Mouse (Mus musculus): ENCODE results near the gene Sbf2. TPM values are rescaled to one million over a fixed set of nuclear protein-coding genes. Genes with fewer than 3 reads are reported as not detected.

Sbf2 gene
- polyA plus RNA-seq, 1 experiment from 2014 or later: 48.9 TPM

DNA sequence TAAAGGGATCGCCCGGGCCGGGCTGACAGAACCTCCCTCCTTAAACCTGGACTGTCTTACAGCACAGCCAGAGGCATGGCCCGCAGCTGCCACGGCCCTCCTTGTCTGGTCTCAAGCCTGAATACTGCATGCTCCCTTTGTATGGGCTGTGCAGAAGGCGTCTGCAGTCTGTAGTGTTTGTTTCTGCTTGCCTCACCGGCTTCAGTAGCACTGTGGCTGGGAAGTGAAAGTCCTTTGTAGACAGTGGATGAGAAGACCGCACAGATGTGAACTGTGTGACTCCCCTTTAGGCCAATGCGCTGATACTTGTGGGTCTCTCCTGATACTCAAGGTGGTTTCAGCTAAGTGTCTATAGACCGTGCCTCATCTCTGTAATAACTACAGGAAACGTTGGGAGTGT is 331.9 kb downstream of the Sbf2 start:
- ATAC-seq (ENCODE audit: low FRiP score) (no peak), DNase-seq (ENCODE audit: low spot score) (no peak)
- H3K4me1 ChIP-seq (replicated peaks; ENCODE audit: control insufficient read depth, insufficient read depth, low read length): 0 out of 2 replicates have a peak, but pooled peaks cover 2% of the 10 kb centered on the region
- H3K27me3 ChIP-seq (ENCODE audit: control insufficient read depth, insufficient read depth, low read length): no peaks in the 10 kb centered on the region
- no peak overlapping the region for H3K27ac ChIP-seq (ENCODE audit: low read depth, low read length)
- H3K9ac ChIP-seq (ENCODE audit: low read depth, low read length): no peak overlapping the region
- H3K4me2 ChIP-seq (replicated peaks; ENCODE audit: low read depth, low read length): no peak overlapping the region
- 85% methylated on average over 11 of the region's 11 CpGs for WGBS
- 0 out of 2 replicates have a peak, but pooled peaks cover 3% of the 10 kb centered on the region for H3K36me3 ChIP-seq (ENCODE audit: control insufficient read depth, insufficient read depth, low read length)
- no peaks in the 10 kb centered on the region for H3K9me3 ChIP-seq (ENCODE audit: control insufficient read depth, low read length)
- H3K4me3 ChIP-seq (ENCODE audit: low read depth, low read length): no peak overlapping the region

DNA sequence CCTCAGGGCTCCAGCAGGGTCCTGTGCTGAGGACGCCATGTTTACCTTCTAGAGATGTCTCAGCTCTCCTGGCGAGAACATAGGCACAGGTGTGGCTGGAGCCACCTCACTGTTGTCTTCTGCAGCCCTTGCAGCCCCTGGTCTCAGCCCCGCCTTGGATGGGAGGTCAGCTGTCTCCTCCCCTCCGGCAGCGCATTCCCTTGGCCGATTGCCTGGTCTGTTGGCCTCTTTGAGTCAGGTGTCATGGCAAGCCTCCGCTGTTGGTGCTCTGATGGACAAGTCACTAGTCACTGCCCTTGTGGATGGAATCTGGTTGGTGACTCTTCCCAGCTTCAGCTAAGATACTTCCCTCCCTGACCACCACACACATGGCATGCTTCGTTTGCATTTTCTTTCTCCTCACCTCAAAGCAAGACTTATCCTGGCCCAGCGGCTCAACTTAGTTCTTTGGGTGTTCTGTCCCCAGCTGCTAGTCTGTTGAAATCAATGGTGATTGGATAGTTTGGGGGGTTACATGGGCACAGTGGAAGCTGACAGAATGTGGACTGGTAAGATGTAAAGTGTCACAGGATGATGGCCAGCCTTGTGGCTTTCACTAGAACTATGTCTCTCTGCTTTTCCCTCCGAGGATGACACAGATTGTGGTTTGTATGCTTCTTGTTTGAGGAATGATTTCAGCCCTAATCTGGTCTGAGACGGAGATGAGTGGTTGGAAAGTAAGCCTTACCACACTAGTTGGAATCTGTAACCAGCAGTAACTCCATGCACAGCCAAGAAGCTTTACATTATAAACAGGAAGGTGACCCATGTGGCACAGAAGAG is 333.1 kb downstream of the Sbf2 start:
- H3K4me2 ChIP-seq (replicated peaks; ENCODE audit: low read depth, low read length): no peak overlapping the region
- H3K27me3 ChIP-seq (ENCODE audit: control insufficient read depth, insufficient read depth, low read length): no peaks in the 10 kb centered on the region
- no peaks in the 10 kb centered on the region for H3K4me1 ChIP-seq (replicated peaks; ENCODE audit: control insufficient read depth, insufficient read depth, low read length)
- no peak for ATAC-seq (ENCODE audit: low FRiP score)
- H3K36me3 ChIP-seq (ENCODE audit: control insufficient read depth, insufficient read depth, low read length): 0 out of 2 replicates have a peak, but pooled peaks cover 3% of the 10 kb centered on the region
- 95% methylated on average over 11 of the region's 11 CpGs for WGBS
- no peak for DNase-seq (ENCODE audit: low spot score)
- no peaks in the 10 kb centered on the region for H3K9me3 ChIP-seq (ENCODE audit: control insufficient read depth, low read length)
- H3K9ac ChIP-seq (ENCODE audit: low read depth, low read length): no peak overlapping the region
- no peak overlapping the region for H3K4me3 ChIP-seq (ENCODE audit: low read depth, low read length)
- H3K27ac ChIP-seq (ENCODE audit: low read depth, low read length): no peak overlapping the region

DNA sequence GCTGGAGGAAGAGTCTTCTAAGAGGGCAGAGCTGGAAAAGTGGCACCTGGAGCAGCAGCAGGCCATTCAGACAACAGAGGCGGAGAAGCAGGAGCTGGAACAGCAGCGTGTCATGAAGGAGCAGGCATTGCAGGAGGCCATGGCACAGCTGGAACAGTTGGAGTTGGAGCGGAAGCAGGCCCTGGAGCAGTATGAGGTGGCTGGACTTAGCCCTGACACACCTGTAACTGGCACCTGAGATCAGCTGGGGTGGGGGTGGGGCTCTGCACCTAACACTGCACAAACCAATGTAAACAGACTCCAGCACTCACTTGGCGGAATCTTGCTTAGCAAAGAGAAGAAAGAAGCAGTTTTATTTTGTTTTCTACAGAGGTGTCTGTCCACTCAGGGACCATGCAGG is 335.5 kb downstream of the Sbf2 start:
- Histone ChIP-seq H3K27ac (ENCODE audit: low read depth, low read length) (no peak overlapping the region), H3K27me3 (ENCODE audit: control insufficient read depth, insufficient read depth, low read length) (no peaks in the 10 kb centered on the region), H3K9ac (ENCODE audit: low read depth, low read length) (no peak overlapping the region), H3K4me3 (ENCODE audit: low read depth, low read length) (no peak overlapping the region), H3K4me2 (replicated peaks; ENCODE audit: low read depth, low read length) (no peak overlapping the region), H3K4me1 (replicated peaks; ENCODE audit: control insufficient read depth, insufficient read depth, low read length) (no peaks in the 10 kb centered on the region), H3K9me3 (ENCODE audit: control insufficient read depth, low read length) (no peaks in the 10 kb centered on the region), H3K36me3 (ENCODE audit: control insufficient read depth, insufficient read depth, low read length) (0 out of 2 replicates have a peak, but pooled peaks cover 3% of the 10 kb centered on the region)
- 95% methylated on average over 4 of the region's 4 CpGs for WGBS
- DNase-seq (ENCODE audit: low spot score): no peak
- ATAC-seq (ENCODE audit: low FRiP score): no peak

DNA sequence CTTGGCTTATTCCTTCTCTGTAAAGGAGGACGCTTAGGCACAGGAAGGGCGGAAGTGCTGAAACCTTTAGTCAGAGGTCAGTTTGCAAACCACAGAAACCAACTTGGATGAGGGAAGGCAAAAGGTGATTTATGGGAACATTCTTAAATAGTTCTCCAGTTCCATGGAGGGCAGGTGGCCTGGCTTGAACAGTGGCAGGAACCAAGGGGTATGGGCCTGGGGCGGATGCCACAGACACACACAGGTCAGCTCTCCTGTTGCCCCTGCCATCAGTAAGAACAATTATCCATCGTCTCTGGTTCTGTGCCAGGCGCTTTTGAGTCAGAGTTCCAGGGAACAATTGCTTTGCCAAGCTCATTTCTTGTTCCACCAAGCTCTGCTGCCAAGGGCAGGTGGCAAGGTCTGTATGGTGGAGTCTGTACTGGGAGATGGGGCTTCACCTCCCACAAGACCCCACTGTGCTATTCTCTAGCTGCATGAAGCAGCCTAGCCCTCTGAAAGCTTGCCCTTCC is 336.9 kb downstream of the Sbf2 start:
- DNase-seq (ENCODE audit: low spot score) (no peak), ATAC-seq (ENCODE audit: low FRiP score) (no peak)
- Histone ChIP-seq H3K27me3 (ENCODE audit: control insufficient read depth, insufficient read depth, low read length) (no peaks in the 10 kb centered on the region), H3K4me2 (replicated peaks; ENCODE audit: low read depth, low read length) (no peak overlapping the region), H3K9ac (ENCODE audit: low read depth, low read length) (no peak overlapping the region), H3K27ac (ENCODE audit: low read depth, low read length) (no peak overlapping the region), H3K36me3 (ENCODE audit: control insufficient read depth, insufficient read depth, low read length) (0 out of 2 replicates have a peak, but pooled peaks cover 3% of the 10 kb centered on the region), H3K9me3 (ENCODE audit: control insufficient read depth, low read length) (no peaks in the 10 kb centered on the region), H3K4me3 (ENCODE audit: low read depth, low read length) (no peak overlapping the region), H3K4me1 (replicated peaks; ENCODE audit: control insufficient read depth, insufficient read depth, low read length) (no peaks in the 10 kb centered on the region)
- 94% methylated on average over 5 of the region's 5 CpGs for WGBS

DNA sequence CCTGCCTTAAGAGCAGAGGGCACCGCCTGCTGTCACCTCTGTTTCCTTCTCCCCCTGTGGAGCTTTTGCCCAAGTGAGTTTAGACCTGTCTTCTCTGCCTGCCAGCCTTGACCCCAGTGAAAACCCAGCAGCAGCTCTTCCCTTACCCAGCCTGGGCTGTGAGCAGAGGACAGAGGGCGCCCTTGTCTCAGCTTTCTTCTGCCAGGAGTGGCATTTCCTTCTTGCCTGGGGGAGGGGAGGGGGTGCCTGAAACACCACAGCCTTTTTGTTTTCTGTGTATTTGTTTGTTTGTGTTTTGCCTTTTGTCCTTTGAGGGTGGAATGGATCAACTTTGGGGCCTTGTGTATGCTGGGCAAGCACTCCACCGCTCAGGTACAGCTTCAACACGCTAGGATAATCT is 342.3 kb downstream of the Sbf2 start:
- H3K9me3 ChIP-seq (ENCODE audit: control insufficient read depth, low read length): no peaks in the 10 kb centered on the region
- no peak overlapping the region for H3K4me3 ChIP-seq (ENCODE audit: low read depth, low read length)
- WGBS: 79% methylated on average over 4 of the region's 4 CpGs
- no peaks in the 10 kb centered on the region for H3K36me3 ChIP-seq (ENCODE audit: control insufficient read depth, insufficient read depth, low read length)
- ATAC-seq (ENCODE audit: low FRiP score) (no peak), DNase-seq (ENCODE audit: low spot score) (no peak)
- H3K4me1 ChIP-seq (replicated peaks; ENCODE audit: control insufficient read depth, insufficient read depth, low read length): no peaks in the 10 kb centered on the region
- H3K27ac ChIP-seq (ENCODE audit: low read depth, low read length): no peak overlapping the region
- no peak overlapping the region for H3K4me2 ChIP-seq (replicated peaks; ENCODE audit: low read depth, low read length)
- no peaks in the 10 kb centered on the region for H3K27me3 ChIP-seq (ENCODE audit: control insufficient read depth, insufficient read depth, low read length)
- no peak overlapping the region for H3K9ac ChIP-seq (ENCODE audit: low read depth, low read length)

DNA sequence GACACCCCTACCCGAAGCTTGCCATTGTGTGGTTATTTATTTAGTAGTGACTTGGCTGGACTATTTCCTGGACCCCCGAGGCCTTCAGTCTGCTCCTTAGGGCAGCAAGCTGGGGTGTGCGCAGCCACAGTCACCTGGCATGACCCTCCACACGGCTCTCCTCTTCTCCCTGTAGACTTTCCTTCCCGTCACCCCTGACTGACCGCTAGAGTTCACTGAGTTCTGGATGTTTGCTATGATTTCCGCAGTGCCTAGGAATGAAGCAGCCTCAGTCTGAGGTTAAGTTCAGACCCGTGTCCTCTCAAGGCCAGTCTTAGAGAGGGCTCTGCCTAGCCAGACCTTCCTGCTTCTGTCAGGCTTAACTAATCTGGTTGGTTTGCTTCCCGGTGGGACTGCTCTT is 342.9 kb downstream of the Sbf2 start:
- Histone ChIP-seq H3K9me3 (ENCODE audit: control insufficient read depth, low read length) (no peaks in the 10 kb centered on the region), H3K36me3 (ENCODE audit: control insufficient read depth, insufficient read depth, low read length) (no peaks in the 10 kb centered on the region), H3K27me3 (ENCODE audit: control insufficient read depth, insufficient read depth, low read length) (no peaks in the 10 kb centered on the region), H3K27ac (ENCODE audit: low read depth, low read length) (no peak overlapping the region), H3K4me2 (replicated peaks; ENCODE audit: low read depth, low read length) (no peak overlapping the region), H3K4me1 (replicated peaks; ENCODE audit: control insufficient read depth, insufficient read depth, low read length) (no peaks in the 10 kb centered on the region), H3K9ac (ENCODE audit: low read depth, low read length) (no peak overlapping the region), H3K4me3 (ENCODE audit: low read depth, low read length) (no peak overlapping the region)
- WGBS: 70% methylated on average over 9 of the region's 9 CpGs
- ATAC-seq (ENCODE audit: low FRiP score) (no peak), DNase-seq (ENCODE audit: low spot score) (no peak)

DNA sequence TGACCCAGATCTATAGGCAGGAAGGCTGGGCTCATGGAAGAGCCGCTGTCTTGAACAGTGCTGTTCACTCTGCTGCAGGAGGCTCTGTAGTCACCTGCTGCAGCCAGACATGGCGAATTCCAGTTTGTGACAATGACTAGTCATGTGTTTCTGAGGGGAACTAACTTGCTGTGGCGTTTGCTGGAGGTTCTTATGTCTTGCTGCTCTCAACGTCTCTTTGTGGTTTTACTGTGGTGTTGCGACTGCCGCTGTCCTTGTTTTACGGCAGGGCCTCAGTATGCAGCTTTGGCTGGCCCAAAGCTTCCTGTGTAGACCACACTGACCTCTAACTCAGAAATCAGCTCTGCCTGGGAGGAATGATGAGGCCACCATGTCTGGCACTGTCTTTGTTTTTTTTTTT is 344.3 kb downstream of the Sbf2 start:
- H3K27me3 ChIP-seq (ENCODE audit: control insufficient read depth, insufficient read depth, low read length): no peaks in the 10 kb centered on the region
- no peak overlapping the region for H3K27ac ChIP-seq (ENCODE audit: low read depth, low read length)
- no peaks in the 10 kb centered on the region for H3K4me1 ChIP-seq (replicated peaks; ENCODE audit: control insufficient read depth, insufficient read depth, low read length)
- DNase-seq (ENCODE audit: low spot score) (no peak), ATAC-seq (ENCODE audit: low FRiP score) (no peak)
- no peak overlapping the region for H3K4me2 ChIP-seq (replicated peaks; ENCODE audit: low read depth, low read length)
- no peak overlapping the region for H3K4me3 ChIP-seq (ENCODE audit: low read depth, low read length)
- 93% methylated on average over 7 of the region's 7 CpGs for WGBS
- no peaks in the 10 kb centered on the region for H3K9me3 ChIP-seq (ENCODE audit: control insufficient read depth, low read length)
- no peaks in the 10 kb centered on the region for H3K36me3 ChIP-seq (ENCODE audit: control insufficient read depth, insufficient read depth, low read length)
- no peak overlapping the region for H3K9ac ChIP-seq (ENCODE audit: low read depth, low read length)

DNA sequence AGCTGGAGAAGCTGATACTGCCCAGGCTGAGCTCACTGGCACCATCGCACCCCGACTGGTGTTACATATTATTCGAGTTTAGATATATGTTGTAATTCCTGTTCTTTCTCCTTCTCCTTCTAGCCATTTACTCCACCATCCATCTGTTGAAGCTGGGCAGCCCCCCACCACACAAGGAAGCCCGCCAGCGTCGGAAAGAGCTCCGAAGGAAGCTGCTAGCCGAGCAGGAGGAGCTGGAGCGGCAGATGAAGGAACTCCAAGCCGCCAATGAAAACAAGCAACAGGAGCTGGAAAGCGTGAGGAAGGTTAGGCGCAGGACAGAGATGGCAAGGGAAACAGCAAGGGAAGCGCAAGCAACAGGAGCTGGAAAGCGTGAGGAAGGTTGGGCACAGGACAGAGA is 344.9 kb downstream of the Sbf2 start:
- no peaks in the 10 kb centered on the region for H3K27me3 ChIP-seq (ENCODE audit: control insufficient read depth, insufficient read depth, low read length)

DNA sequence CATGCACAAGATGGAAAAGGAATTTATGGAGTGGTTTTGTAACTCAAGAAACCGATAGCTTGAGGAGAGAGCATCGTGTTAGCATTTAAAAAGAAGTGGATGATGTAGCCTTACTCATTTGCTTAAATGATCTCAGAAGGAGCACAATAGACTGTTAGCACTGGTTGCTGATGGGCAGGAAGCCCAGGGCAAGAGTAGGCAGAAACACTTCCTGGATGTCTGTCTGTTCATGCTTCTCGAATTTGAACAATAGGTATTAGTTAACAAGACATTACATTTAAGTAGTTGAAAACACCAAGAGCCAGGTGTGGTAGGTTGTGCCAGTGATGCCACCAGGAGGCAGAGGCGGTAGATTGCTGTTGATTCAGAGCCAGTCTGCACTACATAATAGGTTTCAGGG is 346.2 kb downstream of the Sbf2 start:
- no peaks in the 10 kb centered on the region for H3K36me3 ChIP-seq (ENCODE audit: control insufficient read depth, insufficient read depth, low read length)
- 83% methylated on average over 4 of the region's 4 CpGs for WGBS
- no peak overlapping the region for H3K4me3 ChIP-seq (ENCODE audit: low read depth, low read length)
- H3K4me1 ChIP-seq (replicated peaks; ENCODE audit: control insufficient read depth, insufficient read depth, low read length): no peaks in the 10 kb centered on the region
- no peak overlapping the region for H3K9ac ChIP-seq (ENCODE audit: low read depth, low read length)
- no peaks in the 10 kb centered on the region for H3K27me3 ChIP-seq (ENCODE audit: control insufficient read depth, insufficient read depth, low read length)
- no peak overlapping the region for H3K27ac ChIP-seq (ENCODE audit: low read depth, low read length)
- H3K4me2 ChIP-seq (replicated peaks; ENCODE audit: low read depth, low read length): no peak overlapping the region
- no peak for DNase-seq (ENCODE audit: low spot score)
- no peaks in the 10 kb centered on the region for H3K9me3 ChIP-seq (ENCODE audit: control insufficient read depth, low read length)
- ATAC-seq (ENCODE audit: low FRiP score): no peak

More for the DNA sequence above, 344.9 kb downstream of the Sbf2 start:
- 87% methylated on average over 14 of the region's 14 CpGs for WGBS
- H3K4me3 ChIP-seq (ENCODE audit: low read depth, low read length): no peak overlapping the region
- ATAC-seq (ENCODE audit: low FRiP score): no peak
- no peaks in the 10 kb centered on the region for H3K9me3 ChIP-seq (ENCODE audit: control insufficient read depth, low read length)
- H3K27ac ChIP-seq (ENCODE audit: low read depth, low read length): no peak overlapping the region
- no peak overlapping the region for H3K4me2 ChIP-seq (replicated peaks; ENCODE audit: low read depth, low read length)
- no peak overlapping the region for H3K9ac ChIP-seq (ENCODE audit: low read depth, low read length)
- DNase-seq (ENCODE audit: low spot score): no peak
- no peaks in the 10 kb centered on the region for H3K4me1 ChIP-seq (replicated peaks; ENCODE audit: control insufficient read depth, insufficient read depth, low read length)
- no peaks in the 10 kb centered on the region for H3K36me3 ChIP-seq (ENCODE audit: control insufficient read depth, insufficient read depth, low read length)

All from hindbrain, embryonic 11.5 days (tissue).